Mouse (Mus musculus): Measurements from ENCODE around the gene Frmd6.

- TF ChIP-seq CTCF (IDR thresholded peaks at IDR 0.05; ENCODE audit: borderline replicate concordance, insufficient read depth, low read depth, low read length) (no peak), POLR2A (IDR thresholded peaks at IDR 0.05; ENCODE audit: borderline replicate concordance, insufficient read depth, low read length) (no peak)
Measured at GRCm38 (mm10) chr12:70830982-70831566, 5.8 kb downstream of the Frmd6 start.

Measured in cerebellum, adult 2 months (tissue).